Mouse (Mus musculus) liver, embryonic 14.5 days (tissue): ENCODE data around the gene Zic5. TPM values are rescaled to one million over a fixed set of nuclear protein-coding genes. Genes with fewer than 3 reads are reported as not detected.
A peak's percentile ranks its signal among the peaks of the same experiment; 100 is the strongest.
"Not testable (repeated sequence)": the region's sequence is repeated elsewhere in the genome, so short reads cannot be mapped to it uniquely, and the experiment has no call there.

Source experiments
- ATAC-seq: fragments of 200-750 bp; cut with Nextera tagmentation; 2 replicates; pipeline ENCODE4 v1.8.0; 2017; ENCODE audit warnings: moderate number of reproducible peaks, mild to moderate bottlenecking, moderate library complexity; ENCODE audit not compliant: insufficient read depth
- DNase-seq, 3 experiments: peaks; one replicate each; pipeline ENCODE4 v3.0.0-alpha.2; 2012 to 2013; ENCODE audit warnings: low read depth in 3 of 3, low spot score in 3 of 3
- H3K27ac ChIP-seq: fragments of 300-500 bp; sonication (generic); 2 replicates; pipeline ENCODE4 v1.5.1; 2014; ENCODE audit warnings: moderate library complexity, mild to moderate bottlenecking, control low read depth, inconsistent platforms
- H3K27me3 ChIP-seq: fragments of 300-500 bp; sonication (generic); 2 replicates; pipeline ENCODE4 v1.6.1; 2014; ENCODE audit warnings: mild to moderate bottlenecking, low read length, moderate library complexity; ENCODE audit not compliant: control insufficient read depth, insufficient read depth
- H3K36me3 ChIP-seq: fragments of 300-500 bp; sonication (generic); replicated peaks from 2 replicates; pipeline ENCODE4 v1.6.1; 2014; ENCODE audit warnings: low read depth; ENCODE audit not compliant: control insufficient read depth, insufficient read depth
- H3K4me1 ChIP-seq, 2 experiments: fragments of 200-500 bp in 1 of 2; fragments of 300-500 bp in 1 of 2; sonication (generic) in 1 of 2; replicated peaks; 2 replicates each; pipeline ENCODE4 v1.6.1; 2012 to 2014; ENCODE audit warnings: antibody characterized with exemption in 1 of 2, inconsistent platforms in 1 of 2, low read length in 1 of 2; ENCODE audit not compliant: control insufficient read depth in 2 of 2, insufficient read depth in 2 of 2
- H3K4me2 ChIP-seq: fragments of 300-500 bp; sonication (generic); 2 replicates; pipeline ENCODE4 v1.6.1; 2014; ENCODE audit warnings: low read depth, mild to moderate bottlenecking, control low read depth, moderate library complexity
- H3K4me3 ChIP-seq, 2 experiments: fragments of 200-500 bp in 1 of 2; fragments of 300-500 bp in 1 of 2; sonication (generic) in 1 of 2; 2 replicates each; pipeline ENCODE4 v1.5.1; 2012 to 2014; ENCODE audit warnings: low read depth in 2 of 2, low read length in 2 of 2, mild to moderate bottlenecking in 2 of 2, control low read depth in 1 of 2, inconsistent platforms in 1 of 2, moderate library complexity in 1 of 2; ENCODE audit not compliant: insufficient read depth in 1 of 2
- H3K9ac ChIP-seq: fragments of 300-500 bp; sonication (generic); replicated peaks from 2 replicates; pipeline ENCODE4 v1.6.1; 2014; ENCODE audit warnings: mild to moderate bottlenecking, control low read depth, moderate library complexity
- H3K9me3 ChIP-seq: fragments of 300-500 bp; sonication (generic); 2 replicates; pipeline ENCODE4 v1.6.1; 2016; ENCODE audit warnings: low read length, mixed read lengths; ENCODE audit not compliant: control insufficient read depth
- CTCF ChIP-seq: IDR thresholded peaks from 2 replicates; pipeline ENCODE4 v1.5.1; 2016; ENCODE audit warnings: antibody characterized with exemption, low read depth, control low read depth
- EP300 ChIP-seq: IDR thresholded peaks from 2 replicates; pipeline ENCODE4 v1.6.1; 2016; ENCODE audit warnings: antibody characterized with exemption, low read depth
- WGBS: fragments of 180-500 bp; shearing (Covaris S2); extraction: QIAGEN DNeasy Blood & Tissue Kit; methylation state at CpG from one replicate; pipeline ENCODE4 v1.1.7; 2014; ENCODE audit not compliant: insufficient replicate concordance; 5-methylcytosine and 5-hydroxymethylcytosine counted together
- polyA plus RNA-seq, 2 experiments: library from polyadenylated mRNA; depleted of rRNA in 1 of 2; stranded (reverse) in 1 of 2; unstranded in 1 of 2; fragments of >200 nt; fragmentation: Nextera tagmentation in 1 of 2; extraction: Ambion mirVana in 1 of 2; gene quantifications; 2 replicates each; pipeline versions ENCODE4 v1.2.1 to v1.2.3; 2012 to 2014

The Zic5 gene
- polyA plus RNA-seq, 2 experiments: not detected

GRCm38 (mm10) chr14:122466756-122467362 is 1.4 kb upstream of the Zic5 start:
- H3K4me2 ChIP-seq: no peak overlapping the region
- 40% methylated on average over 7 of the region's 7 CpGs for WGBS
- peaks cover 99% of the 10 kb centered on the region for H3K27me3 ChIP-seq
- no peak for DNase-seq
- H3K4me3 ChIP-seq: no peak overlapping the region
- ATAC-seq: no peak
- H3K9ac ChIP-seq: no peak overlapping the region
- no peaks in the 10 kb centered on the region for H3K9me3 ChIP-seq
- no peak overlapping the region for H3K27ac ChIP-seq
- no peaks in the 10 kb centered on the region for H3K36me3 ChIP-seq
- H3K4me1 ChIP-seq: no peaks in the 10 kb centered on the region
- no peak for TF ChIP-seq EP300
- no peak for TF ChIP-seq CTCF

GRCm38 (mm10) chr14:122465931-122466490 is 534 bp upstream of the Zic5 start:
- ATAC-seq: no peak
- WGBS: 15% methylated on average over 13 of the region's 13 CpGs
- no peaks in the 10 kb centered on the region for H3K9me3 ChIP-seq
- H3K9ac ChIP-seq: no peak overlapping the region
- no peak for DNase-seq
- H3K4me1 ChIP-seq: no peaks in the 10 kb centered on the region
- H3K27me3 ChIP-seq: peaks cover 96% of the 10 kb centered on the region
- H3K36me3 ChIP-seq: no peaks in the 10 kb centered on the region
- no peak for TF ChIP-seq EP300
- no peak for TF ChIP-seq CTCF
- H3K4me3 ChIP-seq: no peak overlapping the region
- no peak overlapping the region for H3K27ac ChIP-seq
- no peak overlapping the region for H3K4me2 ChIP-seq

GRCm38 (mm10) chr14:122464351-122464762 is 1.1 kb downstream of the Zic5 start:
- H3K27me3 ChIP-seq: peaks cover 79% of the 10 kb centered on the region
- DNase-seq: no peak

GRCm38 (mm10) chr14:122463734-122464341 is 1.6 kb downstream of the Zic5 start:
- Histone ChIP-seq H3K4me3 (peak overlapping the region; percentile 8 to 46; a peak in 3 of 4 replicates), H3K4me2 (peak overlapping the region; percentile 56), H3K27me3 (peaks cover 74% of the 10 kb centered on the region)
- not testable (repeated sequence) for H3K4me1 ChIP-seq, DNase-seq, H3K9me3 ChIP-seq, H3K9ac ChIP-seq, H3K27ac ChIP-seq, H3K36me3 ChIP-seq
- 0 out of 2 replicates have a peak, but pooled peaks have one; percentile 23 for ATAC-seq
- WGBS: under 1% methylated on average over 42 of the region's 58 CpGs

More at GRCm38 (mm10) chr14:122464351-122464762, 1.1 kb downstream of the Zic5 start:
- ATAC-seq: 0 out of 2 replicates have a peak, but pooled peaks have one; percentile 13
- peak overlapping the region; percentile 56 for H3K4me2 ChIP-seq
- under 1% methylated on average over 51 of the region's 62 CpGs for WGBS
- H3K9ac ChIP-seq: no peak overlapping the region
- TF ChIP-seq CTCF (no peak), EP300 (no peak)
- H3K4me3 ChIP-seq: peak overlapping the region; percentile 8 to 46; a peak in 3 of 4 replicates
- no peaks in the 10 kb centered on the region for H3K4me1 ChIP-seq
- no peaks in the 10 kb centered on the region for H3K9me3 ChIP-seq
- no peaks in the 10 kb centered on the region for H3K36me3 ChIP-seq
- no peak overlapping the region for H3K27ac ChIP-seq

GRCm38 (mm10) chr14:122463080-122463691 is 2.3 kb downstream of the Zic5 start:
- peaks cover 67% of the 10 kb centered on the region for H3K27me3 ChIP-seq
- no peak for DNase-seq

More at GRCm38 (mm10) chr14:122463080-122463691, 2.3 kb downstream of the Zic5 start:
- 2% methylated on average over 40 of the region's 40 CpGs for WGBS
- Histone ChIP-seq H3K4me1 (no peaks in the 10 kb centered on the region), H3K4me2 (peak overlapping the region; percentile 56), H3K9ac (no peak overlapping the region), H3K9me3 (no peaks in the 10 kb centered on the region), H3K4me3 (peak overlapping the region in 1 of 2 experiments; percentile 46; a peak in 2 of 4 replicates), H3K27ac (no peak overlapping the region), H3K36me3 (no peaks in the 10 kb centered on the region)
- ATAC-seq: no peak
- no peak for TF ChIP-seq EP300
- TF ChIP-seq CTCF: no peak
